Mouse (Mus musculus) skeletal muscle tissue, adult 2 months (tissue): ENCODE results near the gene Plxdc1.
A peak's percentile ranks its signal among the peaks of the same experiment; 100 is the strongest.

Source experiments
- DNase-seq: peaks from one replicate; pipeline ENCODE4 v3.0.0-alpha.2; 2012; ENCODE audit warnings: low read depth, low spot score

Gene Plxdc1

DNA sequence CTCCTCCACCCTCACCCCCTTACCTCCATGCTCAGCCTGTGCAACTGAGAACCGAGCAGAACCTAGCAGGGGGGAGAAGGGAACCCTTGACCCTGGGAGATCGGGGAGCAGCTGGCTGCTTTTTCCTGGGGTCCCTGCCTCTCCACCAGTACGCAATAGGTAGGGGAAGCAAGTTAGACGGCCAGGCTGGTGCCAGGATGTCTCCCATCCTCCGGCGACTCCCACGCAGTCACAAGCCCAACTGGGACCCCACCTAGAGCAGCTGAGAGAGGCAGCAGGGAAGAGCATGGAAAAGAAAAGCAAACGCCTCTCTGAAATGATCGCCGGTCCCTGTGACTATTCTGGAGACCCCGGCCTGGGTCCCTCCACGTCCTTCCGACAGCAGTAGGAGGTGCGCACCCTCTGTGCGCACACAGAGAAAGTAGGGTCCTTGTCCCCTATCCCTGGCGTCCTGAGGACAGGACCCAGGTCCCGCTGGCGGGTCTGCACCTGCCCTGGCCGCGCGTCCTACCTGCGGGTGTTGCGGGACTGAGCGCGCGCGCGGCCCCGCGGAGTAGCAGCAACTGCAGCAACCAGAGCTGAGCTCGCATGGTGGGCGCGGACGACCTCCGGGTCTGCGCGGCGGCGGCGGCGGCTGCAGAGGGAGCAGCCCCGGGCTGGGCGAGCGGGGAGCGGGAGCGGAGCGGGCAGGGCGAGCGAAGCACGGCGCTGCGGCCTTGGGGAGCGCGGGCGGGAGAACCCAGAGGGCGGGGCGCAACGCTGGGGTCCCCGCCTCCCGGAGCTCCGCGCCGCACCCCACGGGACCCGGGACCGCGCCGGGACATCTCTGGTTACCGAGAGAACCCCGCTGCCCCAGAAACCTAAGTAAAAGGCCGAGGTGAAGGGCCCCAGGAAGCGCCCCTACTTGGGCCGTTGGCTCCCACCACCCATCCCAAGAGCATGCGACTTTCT lies at the start of gene Plxdc1:
Gene Plxdc1 (minus strand): TSS at position 718 of the 951 bp plus-strand sequence.
- no peak for DNase-seq

DNA sequence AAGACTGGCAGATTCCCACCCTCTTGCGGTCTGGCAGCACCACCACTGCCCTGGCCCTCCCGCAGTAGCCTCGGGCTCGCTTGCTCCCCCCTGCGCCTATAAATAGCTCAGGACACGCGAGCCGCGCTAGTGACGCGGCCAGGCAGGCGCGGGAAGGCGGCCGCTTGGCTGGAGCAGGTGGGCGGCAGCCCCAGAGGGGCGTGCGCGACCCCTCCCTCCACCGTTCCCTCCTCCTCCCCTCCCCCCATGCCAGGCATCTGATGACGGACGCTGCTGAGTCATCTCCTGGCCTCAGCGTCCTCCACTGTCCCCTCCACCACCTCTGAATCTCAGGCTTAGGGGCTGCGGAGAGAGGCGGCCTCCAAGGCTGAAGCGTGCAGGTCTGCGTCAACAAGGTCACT lies 49.7 kb upstream of the Plxdc1 start:
- DNase-seq: no peak

DNA sequence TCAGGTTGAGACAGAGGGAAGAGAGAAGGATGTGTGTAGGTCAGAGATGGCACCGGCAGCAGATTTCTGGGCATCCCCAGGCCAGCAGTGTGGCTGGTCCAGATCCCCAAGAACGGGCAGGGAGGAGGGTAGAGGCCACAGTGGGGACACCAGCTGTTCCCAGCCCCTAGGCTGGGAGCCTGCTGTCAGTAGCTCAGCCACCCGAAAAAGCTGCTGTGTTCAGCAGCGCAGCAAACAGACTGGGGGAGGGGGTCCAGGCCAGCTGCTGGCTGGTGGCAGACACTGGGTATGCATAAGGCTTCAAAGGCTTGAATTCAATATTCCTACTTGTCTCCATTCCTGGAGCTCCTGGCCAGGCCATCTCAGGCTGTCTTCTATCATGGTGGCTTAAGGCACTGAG lies 48.6 kb upstream of the Plxdc1 start:
- DNase-seq: no peak

DNA sequence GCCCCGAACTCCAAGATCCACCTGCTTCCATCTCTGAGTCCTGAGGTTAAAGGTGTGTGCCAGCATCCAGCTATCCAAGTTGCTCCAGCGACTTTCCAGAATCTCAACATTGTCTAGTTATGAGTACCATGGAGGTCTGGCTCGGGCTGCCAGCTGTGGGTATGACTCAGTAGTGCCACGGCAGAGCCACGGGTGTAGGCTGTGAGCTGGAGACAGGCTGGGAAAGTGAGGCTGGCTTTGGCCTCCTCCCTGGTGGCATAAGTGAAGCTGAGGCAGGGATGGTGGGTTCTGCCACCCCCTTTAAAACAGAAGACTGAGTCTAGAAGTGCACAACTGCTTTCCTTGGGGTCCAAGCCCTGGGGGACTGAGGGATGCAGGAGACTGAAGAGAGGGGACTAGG lies 47.8 kb upstream of the Plxdc1 start:
- DNase-seq: no peak

DNA sequence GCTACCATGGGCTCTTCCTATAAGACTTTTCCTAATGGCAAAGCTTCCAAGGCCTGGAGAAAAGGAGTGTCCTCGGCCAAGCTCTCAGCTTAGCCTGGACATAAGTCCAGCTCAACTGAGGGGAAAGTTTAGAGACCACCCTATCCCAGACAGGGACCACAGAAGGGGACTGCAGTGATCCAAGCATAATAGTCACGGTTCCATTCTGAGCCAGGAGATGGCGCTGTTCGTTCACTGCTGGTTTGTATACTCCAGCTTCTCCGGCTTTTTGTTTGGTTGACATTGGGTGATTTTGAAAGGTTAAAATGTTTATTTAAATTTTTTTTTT lies 45.2 kb upstream of the Plxdc1 start:
- no peak for DNase-seq

DNA sequence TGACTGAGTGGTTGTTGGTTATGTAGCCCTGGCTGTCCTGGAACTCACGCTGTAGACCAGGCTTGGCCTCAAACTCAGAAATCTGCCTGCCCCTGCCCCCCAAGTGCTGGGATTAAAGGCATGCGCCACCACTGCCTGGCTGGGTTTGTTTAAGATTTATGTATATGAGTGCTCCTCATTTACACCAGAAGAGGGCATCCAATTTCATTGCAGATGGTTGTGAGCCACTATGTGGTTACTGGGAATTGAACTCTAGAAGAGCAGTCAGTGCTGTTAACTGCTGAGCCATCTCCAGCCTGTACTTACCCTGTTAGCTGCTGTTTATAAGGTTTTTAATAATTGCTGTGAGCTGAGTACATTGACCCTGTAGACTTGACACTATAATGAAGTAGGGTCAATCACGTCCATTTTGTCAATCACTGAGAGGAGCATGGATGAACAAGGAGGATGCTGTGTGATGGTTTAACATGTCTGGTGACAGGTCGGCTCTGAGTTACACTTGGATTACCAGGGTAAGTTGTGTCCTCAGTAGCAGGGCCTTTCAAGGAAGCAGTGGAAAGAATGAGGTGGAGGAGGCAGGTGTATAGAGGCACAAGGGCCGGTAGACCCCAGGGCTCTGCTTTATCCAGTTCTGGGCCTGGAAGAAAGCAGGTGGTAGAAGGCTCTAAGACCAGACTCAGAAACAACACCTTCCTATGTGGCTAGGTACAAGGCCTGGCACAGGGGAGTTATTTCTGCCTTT lies 44.6 kb upstream of the Plxdc1 start:
- no peak for DNase-seq

DNA sequence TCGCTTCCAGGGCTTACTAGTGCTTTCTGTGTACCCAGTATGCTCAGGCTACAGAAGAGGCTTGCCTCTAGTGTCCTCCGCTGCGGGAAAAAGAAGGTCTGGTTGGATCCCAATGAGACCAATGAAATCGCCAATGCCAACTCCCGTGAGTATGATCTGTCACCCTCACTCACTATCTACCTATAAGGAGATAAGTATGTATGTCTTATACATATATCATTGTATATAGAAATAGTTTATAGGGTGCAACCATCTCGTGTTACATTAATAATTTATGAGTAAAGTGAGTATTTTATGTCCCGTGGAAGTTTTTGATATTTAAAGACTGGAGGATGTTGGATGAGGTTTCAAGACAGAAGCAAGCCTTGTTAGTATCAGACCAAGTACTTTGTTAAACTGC lies 41.5 kb upstream of the Plxdc1 start:
- DNase-seq: no peak

DNA sequence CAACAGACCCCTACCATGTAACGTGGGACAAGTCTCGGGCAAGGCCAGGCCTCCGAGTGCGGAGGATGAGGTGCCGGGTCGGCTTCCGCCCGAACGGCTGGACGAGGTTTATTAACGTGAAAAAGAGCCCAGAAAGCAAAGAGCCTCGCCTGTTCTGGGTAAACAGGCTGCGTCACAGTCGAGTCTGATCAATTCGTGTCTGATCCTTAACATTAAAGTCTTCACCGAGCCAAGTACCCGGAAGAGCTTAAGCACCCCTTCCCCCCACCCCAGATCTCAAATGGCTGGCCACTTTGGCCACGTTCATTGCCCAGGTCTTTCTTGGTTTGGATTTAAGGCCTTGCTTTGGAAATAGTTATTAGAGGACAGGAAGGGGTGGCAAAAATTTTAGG lies 41.0 kb upstream of the Plxdc1 start:
- no peak for DNase-seq

DNA sequence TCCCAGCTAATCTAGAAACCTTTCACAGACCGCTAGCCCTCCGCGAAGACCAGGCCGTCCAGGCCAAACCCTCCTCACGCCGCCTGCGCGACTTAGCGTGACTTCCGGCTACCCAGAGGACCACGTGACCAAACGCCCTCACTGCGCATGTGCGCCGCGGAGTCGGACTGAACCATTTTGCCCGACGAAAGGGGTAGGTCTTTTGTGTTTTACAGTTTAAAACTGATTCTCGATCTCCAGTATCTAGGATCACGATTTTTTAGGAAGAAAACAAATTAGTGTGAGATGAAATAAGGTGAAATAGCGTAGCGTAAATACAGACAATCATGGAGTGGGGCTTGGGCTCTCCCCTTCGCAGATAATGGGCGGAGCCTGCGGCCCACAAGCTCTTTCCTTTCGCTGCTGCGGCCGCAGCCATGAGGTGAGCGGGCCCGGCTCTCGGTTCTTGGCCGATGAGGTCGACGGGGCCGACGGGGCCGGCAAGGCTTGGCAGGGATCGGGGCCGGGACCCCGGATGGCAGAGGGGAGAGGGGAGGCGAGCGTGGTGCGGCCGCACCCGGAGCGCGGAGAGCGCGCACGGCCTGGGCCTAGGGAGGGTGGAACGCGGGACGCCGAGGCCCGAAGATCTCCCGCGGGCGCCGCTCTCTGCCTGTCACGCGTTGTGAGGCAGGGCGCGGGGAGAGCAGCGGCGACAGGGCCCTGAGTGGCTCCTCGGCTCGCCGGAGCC lies 40.5 kb upstream of the Plxdc1 start, which contains the start of gene Rpl19:
Gene Rpl19 (plus strand): TSS at position 141 of the 727 bp plus-strand sequence.
- peak; percentile 96 for DNase-seq

DNA sequence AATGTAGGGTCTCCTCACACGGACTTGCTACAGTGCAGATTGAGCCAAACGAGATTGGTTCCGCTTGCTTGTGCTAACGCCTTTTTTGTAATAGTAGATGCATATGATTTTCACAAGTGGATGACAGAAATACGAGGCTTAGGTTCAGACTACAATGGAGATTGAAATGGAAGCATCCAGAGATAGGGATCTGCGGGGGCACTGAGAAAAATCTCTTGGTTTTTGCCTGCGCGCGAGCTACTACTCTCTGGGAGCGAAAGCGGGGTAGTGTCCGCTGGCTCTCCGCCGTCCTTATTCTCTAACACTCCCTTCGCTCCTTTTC lies 40.0 kb upstream of the Plxdc1 start:
- no peak for DNase-seq

DNA sequence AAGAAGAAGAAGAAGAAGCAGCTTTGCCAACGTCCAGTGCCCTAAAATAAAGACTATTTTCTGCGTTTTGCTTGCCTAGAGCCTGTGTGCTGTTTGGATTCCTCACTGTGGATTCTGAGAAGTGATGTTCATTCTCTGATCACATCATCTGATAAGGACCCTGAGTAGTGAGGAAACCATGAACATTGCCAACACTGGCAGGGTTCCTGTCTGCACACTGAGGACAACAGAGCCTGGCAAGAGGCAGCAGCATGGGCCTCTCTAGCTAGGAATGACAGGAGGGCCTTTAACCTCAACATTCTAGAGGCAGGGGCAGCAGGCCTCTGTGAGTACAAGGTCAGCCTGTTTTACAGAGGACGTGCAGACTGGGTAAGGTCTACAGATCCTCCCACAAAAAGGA lies 38.3 kb upstream of the Plxdc1 start:
- no peak for DNase-seq

DNA sequence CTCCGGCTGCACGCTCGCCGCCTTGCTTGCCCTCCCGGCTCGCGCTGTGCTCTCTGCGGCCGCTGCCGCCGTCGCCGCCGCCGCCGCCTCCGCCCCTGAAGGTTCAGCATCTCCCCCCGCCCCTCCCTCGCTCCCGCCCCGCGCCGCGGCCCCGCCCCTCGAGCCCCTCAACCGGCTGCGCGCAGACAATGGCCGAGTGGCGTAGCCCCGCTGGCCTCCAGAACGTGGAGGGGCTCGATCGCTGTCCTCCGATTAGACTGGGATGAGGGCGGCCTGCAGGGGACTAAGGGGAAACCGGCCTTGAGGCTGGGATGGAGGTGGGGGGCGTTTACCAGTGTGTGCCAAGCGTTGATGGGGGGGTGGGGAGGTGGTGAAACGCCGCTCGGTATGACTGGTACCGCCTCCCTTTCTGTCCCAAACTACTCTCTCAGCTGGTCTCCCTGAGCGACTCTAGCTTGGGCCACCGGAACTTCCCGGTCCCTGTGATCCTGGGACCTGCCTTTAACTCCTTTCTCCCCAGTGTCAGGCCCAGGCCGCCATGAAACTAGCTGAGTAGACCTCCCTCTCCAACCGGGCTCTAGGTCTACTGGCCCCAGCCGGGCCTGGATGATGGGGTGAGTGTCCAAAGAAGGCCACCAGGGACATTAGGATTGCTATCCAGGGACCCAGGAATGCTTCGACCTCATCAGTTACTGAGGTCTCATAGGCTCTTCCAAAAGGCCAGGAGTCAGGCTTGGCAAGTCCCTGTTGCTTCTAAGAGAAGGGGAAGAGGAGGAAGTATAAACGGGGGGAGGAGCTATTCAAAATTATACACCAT lies 36.5 kb upstream of the Plxdc1 start, which contains the start of gene Cacnb1:
Gene Cacnb1 (minus strand): TSS at position 480 of the 817 bp plus-strand sequence.
- DNase-seq: no peak

DNA sequence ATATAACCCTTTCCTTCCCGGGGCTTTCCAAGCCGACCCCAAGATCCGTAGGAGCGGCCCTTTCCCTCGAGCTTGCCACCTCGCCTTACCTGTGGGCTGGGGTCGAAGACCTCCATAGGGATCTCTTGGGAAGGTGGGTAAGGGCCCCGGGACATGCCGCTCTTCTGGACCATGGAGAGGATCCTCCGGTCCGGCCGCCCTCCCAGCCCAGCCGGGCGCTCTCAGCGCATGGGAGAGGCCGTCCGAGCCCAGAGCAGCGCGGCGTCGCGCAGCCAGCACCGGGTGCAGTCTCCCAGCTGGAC lies 36.0 kb upstream of the Plxdc1 start:
- DNase-seq: no peak

DNA sequence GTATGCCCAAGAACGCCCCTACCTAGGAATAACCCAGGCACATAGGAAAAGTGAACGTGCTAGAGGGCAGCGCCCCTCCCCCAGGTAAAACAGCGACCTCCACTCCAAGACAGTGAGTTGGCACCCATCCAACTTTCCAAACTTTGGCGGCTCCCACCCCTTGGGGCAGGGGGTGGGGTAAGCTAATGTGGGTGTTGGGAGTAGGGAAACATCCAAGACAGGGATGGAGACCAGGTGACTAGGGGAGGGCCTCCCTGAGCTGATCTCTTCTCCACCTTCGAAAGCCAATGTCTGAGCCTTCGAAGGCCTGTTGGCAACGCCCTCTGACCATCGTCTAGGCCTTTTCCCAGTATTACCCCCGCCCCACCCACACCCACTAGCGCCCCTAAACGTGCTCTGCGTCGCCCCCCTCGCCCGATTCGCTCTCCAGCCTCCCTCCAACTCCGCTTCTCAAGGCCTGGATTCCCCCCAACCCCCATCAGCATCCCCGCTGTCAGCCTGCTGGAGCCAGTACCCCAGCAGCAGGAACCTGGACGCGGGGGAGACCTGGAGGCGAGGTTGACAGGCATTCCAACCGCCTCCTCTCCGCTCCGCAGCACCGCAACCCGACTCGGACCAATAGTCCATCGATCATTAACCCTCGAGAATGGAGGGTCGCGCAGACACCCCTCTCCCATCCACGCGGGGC lies 35.5 kb upstream of the Plxdc1 start:
- DNase-seq: no peak

DNA sequence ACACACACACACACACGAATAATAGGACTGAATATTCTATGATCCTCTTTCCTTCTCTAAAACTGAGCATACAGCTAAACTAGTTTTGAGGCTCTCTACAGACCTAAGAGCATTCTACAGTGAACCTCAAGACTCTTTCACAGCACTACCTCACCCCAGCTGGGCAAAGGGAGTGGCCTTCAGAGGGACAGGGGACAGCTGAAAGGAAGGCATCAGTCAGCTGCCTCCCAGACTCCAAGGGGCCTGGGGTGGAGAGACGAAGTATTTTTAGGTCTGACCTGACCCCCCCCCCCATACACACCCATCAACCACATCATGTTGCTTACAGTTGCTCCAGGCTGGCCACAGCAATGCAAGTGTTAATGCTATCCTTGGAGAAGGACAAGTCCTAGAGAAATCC lies 34.9 kb upstream of the Plxdc1 start:
- no peak for DNase-seq

DNA sequence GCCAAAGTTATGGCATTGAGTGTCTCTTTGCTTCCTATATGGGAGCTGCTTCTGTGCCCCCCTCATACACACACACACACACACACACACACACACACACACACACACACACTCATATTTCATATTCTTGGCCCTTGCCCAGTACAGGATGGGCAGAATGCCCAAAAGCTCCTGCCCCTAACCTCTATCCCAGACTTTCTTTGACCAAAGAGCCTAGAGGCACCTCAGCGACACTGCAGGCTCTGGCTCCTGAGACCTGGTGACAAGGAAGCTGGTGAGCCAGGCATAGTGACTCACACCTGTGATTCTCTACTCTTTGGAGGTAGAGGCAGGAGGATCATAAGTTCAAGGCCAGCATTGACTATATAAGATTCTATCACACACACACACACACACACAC lies 34.5 kb upstream of the Plxdc1 start:
- DNase-seq: no peak

DNA sequence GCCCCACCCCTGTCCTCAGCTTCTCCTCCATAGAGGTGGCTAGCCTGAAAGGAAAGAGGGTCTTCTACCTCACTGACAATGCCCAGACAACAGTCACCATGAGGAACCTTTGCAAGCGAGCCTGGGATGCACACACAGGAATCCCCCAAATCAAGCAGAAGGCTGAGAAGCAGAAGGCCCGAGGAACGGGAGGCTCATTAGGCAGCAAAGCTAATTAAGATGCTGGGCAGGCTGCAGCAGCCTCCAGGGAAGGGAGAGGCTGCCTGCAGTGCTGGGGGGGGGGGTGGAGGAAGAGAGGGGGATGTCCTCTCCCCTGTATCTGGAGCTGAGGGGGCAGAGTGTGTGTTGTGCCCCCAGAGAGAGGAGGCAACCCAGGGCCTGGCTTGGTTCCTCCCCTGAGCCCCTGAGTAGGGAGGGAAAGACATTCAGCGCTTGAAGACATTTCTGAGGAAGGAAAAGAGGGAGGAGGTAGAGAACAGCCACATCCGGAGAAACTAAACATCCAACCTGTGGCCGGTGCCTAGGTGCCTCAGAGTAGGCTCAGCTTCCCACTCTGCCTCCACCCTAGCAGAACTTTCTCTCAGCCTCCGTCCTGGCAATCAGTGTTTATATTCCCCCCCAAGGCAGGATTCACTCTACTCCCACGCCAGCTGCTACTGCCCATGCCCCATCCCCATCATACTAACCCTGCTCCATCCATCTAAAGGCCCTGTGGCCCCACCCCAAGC lies 33.8 kb upstream of the Plxdc1 start:
- no peak for DNase-seq

DNA sequence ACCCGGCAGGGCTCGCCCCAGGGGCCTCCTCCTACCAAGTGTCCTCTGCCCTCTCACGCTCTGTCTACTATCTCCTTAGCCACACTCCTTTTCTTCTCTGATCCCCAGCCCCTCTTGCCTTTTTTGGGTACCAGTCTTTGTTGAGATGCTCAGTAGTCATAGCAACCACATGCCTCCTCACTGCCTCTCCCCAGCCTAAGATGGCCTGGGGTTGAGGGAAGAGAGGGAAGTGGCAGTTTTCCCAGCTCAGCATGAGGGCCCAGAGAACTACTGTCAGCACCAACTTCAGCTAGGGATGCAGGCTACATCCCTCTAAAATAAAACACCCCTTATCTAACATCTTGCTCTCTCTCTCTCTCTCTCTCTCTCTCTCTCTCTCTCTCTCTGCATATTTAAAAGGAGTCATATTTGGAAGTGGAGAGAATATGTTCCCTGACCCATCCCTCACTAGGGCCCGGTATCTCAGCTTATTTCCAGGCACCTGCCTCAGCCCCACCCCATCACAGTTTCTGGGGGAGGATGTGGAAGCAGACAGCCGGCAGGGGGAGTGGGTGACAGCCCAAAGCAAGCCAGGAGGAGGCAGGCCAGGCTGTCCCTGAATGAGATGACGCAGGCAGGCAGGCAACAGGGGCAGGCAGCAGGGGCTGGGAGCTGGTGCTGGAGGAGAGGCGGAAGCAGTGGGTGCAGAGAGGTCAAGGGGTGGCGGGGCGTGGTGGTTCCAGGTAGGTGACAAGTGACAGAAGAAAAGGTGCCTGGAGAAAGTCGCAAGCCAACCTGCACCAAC lies 32.8 kb upstream of the Plxdc1 start:
- DNase-seq: no peak

DNA sequence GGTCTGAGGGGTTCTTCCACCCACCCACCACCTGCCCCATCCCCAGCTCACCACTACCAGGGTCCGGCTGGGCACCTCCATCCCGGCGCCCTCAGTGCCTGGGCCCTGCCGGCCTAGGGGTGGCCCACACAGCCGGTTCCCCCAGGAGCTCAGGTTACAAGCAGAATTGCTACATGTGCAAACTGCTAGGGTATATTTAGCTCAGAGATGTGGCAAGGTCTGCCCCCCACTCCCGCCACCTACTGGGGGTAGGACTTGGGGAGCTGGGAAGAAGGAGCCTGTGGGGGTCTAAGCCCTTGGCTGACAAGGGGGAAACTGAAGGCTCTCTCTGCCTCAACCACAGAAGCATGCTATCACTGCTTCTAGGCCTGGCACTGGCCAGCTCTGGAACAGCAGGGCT lies 32.0 kb upstream of the Plxdc1 start:
- peak; percentile 81 for DNase-seq

DNA sequence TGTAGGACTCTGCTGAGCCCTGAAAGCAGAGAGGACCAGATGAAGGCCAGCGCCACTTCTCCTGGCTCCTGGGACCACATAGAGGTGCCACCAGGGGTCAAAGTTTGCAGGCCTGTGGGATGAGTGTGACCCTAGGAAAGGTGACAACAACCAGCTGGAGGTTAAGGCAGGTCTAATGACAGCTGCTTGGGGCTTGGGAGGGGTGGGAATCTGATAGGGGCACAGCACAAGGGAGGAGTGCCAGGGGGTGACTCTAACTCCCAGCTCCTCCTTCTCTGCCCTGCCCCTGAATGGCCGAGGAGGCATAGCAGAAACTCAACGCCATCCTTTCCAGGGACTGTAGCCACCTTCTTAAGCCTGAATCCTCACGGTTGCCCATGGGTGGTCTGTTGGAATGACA lies 30.6 kb upstream of the Plxdc1 start:
- DNase-seq: peak; percentile 92
